Mouse (Mus musculus) layer of hippocampus, postnatal 25 days (tissue): ENCODE measurements around the gene Wipi1. TPM values are rescaled to one million over a fixed set of nuclear protein-coding genes. Genes with fewer than 3 reads are reported as not detected.

ENCODE experiments used
- DNase-seq, 2 experiments: peaks; one replicate each; pipeline ENCODE4 v3.0.0; 2022; ENCODE audit warnings: mixed read lengths in 2 of 2, low spot score in 1 of 2; ENCODE audit errors: extremely low spot score in 1 of 2
- total RNA-seq, 2 experiments: library from RNA; stranded (reverse); gene quantifications; 2 replicates each; pipeline ENCODE4 v1.2.3; 2021

Gene Wipi1
- total RNA-seq, 2 experiments from 2014 or later, result 25.1 to 25.5 TPM

- DNase-seq, result no peak
Measured at GRCm38 (mm10) chr11:109546305-109547001, 65.3 kb downstream of the Wipi1 start.

- DNase-seq, result no peak
Measured at GRCm38 (mm10) chr11:109545700-109546143, 66.0 kb downstream of the Wipi1 start.

GRCm38 (mm10) chr11:109545265-109545664 lies 66.5 kb downstream of the Wipi1 start:
- no peak for DNase-seq

GRCm38 (mm10) chr11:109544432-109544831 lies 67.3 kb downstream of the Wipi1 start:
- no peak for DNase-seq

- no peak for DNase-seq
Measured at GRCm38 (mm10) chr11:109543466-109543865, 68.3 kb downstream of the Wipi1 start.

GRCm38 (mm10) chr11:109539290-109539689 lies 72.5 kb downstream of the Wipi1 start:
- DNase-seq, result no peak

- no peak for DNase-seq
Measured at GRCm38 (mm10) chr11:109536939-109537338, 74.8 kb downstream of the Wipi1 start.

GRCm38 (mm10) chr11:109535966-109536365 lies 75.8 kb downstream of the Wipi1 start:
- DNase-seq, result no peak

- no peak for DNase-seq
Measured at GRCm38 (mm10) chr11:109530030-109530429, 81.7 kb downstream of the Wipi1 start.

- DNase-seq, result no peak
Measured at GRCm38 (mm10) chr11:109525571-109525970, 86.2 kb downstream of the Wipi1 start.

- DNase-seq, result no peak
Measured at GRCm38 (mm10) chr11:109524869-109525268, 86.9 kb downstream of the Wipi1 start.

Other genes with a start within 250 kb of the Wipi1 start
- gene Gna13, start 249.1 kb downstream of the Wipi1 start, total RNA-seq, result 10 to 100 TPM; 50.7 to 52.8 TPM
- not detected for gene 9930022D16Rik, start 198.1 kb downstream of the Wipi1 start, total RNA-seq
- gene Amz2, start 186.0 kb downstream of the Wipi1 start, total RNA-seq, result 10 to 100 TPM; 57.3 to 63.2 TPM
- 10 to 100 TPM; 11.4 to 12.3 TPM for gene Arsg, start 138.6 kb downstream of the Wipi1 start, total RNA-seq
- gene Slc16a6, start 138.4 kb downstream of the Wipi1 start, total RNA-seq, result 10 to 100 TPM in 1 of 2 experiments, 1 to 10 TPM in 1; 7.7 to 11.4 TPM
- gene Prkar1a, start 37.4 kb upstream of the Wipi1 start, total RNA-seq, result 100 to 1,000 TPM; 535 to 544 TPM
- 10 to 100 TPM; 14.3 to 15.0 TPM for gene Fam20a, start 110.3 kb upstream of the Wipi1 start, total RNA-seq
- not detected for gene 1700012B07Rik, start 216.1 kb upstream of the Wipi1 start, total RNA-seq